Mouse (Mus musculus) MN1 (cell line): ENCODE data around the gene Mosmo.

Source experiments
- DNase-seq: peaks from one replicate; pipeline ENCODE4 v3.0.0-alpha.2; 2016; ENCODE audit warnings: low spot score

The Mosmo gene

DNA sequence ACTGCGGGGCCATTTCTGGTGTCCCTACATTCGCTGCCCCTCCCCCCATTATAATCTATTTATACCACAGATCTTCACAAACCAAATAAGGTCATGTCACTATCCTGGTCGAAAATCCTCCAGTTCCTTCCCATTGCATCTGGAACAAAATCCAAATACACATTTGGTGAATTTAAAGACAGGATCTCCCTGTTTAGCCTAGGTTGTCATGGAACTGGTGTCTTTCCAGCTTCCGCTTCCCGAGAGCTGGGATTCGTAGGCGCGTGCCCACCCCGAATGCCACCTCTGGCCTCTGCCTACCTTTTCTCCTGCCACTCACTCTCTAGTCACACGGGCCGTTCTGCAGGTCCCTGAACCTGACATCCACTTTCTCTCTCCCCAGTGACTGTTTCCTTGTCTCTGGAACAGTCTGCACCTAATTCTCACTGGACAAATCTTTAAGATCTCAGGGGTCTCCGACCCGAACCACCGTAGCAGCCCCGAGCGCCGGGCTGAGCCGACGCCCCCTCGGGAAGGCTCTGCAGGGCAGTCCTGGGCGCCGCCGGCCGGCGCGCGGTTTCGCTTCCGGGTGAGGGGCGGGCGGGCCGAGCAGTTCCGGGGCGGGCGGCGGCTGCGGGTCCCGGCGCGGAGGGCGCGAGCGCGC, at the start of gene Mosmo:
Gene Mosmo (plus strand): TSS at position 618 of the 643 bp plus-strand sequence.
- DNase-seq, result peak; percentile 76

- DNase-seq, result peak; percentile 63
These were observed 44.9 kb upstream of the Mosmo start for GRCm38 (mm10) chr7:120632518-120632917.

- DNase-seq, result no peak
These were observed 43.1 kb upstream of the Mosmo start for GRCm38 (mm10) chr7:120634301-120634700.

DNA sequence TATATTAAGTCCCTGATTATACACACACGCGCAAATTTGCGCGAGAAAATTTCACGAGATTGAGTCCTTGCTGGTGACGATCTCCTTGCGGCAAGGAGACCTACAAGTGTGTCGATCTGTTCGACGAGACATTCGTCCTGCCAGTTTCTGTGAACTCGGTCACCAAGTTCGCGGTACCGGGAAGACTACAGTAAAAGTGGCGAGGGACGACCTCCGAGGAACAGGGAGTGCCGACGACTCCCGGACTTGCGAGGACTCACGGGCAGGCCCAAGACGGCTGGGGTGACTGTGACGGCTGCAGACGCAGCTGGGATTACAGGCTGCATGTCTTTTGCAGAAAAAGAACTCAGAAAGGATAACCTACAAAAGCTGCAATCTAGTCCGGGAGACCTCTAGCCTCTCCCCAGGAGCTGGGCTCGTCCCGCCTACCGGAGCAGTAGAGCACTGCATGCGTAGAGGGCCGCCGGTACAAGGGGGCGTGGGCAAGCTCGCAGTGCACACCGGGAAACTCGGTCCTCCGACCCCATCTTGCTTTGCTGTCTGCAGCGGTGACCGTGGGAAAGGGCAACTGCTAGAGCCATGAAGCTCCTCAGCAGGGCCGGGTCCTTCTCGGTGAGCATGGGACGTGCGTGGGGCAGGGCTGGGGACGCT, 42.6 kb upstream of the Mosmo start, which contains the start of gene Uqcrc2:
Gene Uqcrc2 (plus strand): TSS at position 466 of the 651 bp plus-strand sequence.
- DNase-seq, result peak; percentile 93

DNA sequence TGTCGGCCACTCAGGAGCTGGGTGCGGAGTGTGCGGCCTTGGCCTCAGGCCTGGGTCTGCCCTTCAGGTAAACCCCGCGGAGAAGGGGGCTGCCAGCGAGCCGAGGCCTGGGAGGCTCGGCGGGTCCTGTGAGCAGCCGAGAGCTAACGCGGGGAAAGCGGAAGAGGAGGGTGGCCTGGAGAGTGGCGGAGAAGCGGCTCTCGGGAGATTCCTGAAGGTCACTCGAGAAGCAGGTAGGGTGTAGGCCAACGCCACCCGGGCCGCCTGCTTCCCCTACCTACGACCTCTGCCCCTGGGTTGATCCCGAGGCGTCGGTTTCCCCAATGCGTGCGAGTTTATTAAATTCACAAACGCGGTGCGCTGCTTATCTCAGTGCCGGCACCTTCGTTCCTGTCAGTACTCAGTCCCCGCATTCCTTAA, 42.0 kb upstream of the Mosmo start:
- DNase-seq, result no peak

- DNase-seq, result peak; percentile 31
These were observed 41.6 kb upstream of the Mosmo start for GRCm38 (mm10) chr7:120635821-120636220.

GRCm38 (mm10) chr7:120643217-120643616, 34.2 kb upstream of the Mosmo start:
- no peak for DNase-seq

DNA sequence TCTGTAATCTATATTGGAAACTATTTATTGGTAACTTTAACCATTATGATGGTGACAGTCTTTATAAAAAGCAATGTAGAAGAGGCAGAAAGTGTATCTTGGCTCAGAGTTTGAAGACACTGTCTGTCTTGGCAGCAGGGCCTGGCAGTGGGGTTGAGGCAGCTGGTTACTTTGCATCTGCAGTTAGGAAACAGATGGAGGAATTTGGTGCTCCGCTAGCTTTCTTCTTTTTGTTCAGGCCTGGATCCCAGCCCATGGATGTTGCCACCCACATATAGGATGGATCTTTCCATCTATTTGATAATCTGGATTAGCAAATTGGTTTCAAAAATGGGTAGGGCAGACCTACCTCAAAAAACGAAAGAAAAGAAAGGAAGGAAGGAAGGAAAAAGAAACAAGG, 29.6 kb upstream of the Mosmo start:
- no peak for DNase-seq

GRCm38 (mm10) chr7:120662079-120662478, 15.3 kb upstream of the Mosmo start:
- no peak for DNase-seq

GRCm38 (mm10) chr7:120670153-120670875, 7.1 kb upstream of the Mosmo start, which contains the start of gene Pdzd9:
TSS of gene Pdzd9 (minus strand) at chr7:120670343.
- peak; percentile 71 for DNase-seq

GRCm38 (mm10) chr7:120671271-120671670, 6.1 kb upstream of the Mosmo start:
- no peak for DNase-seq

GRCm38 (mm10) chr7:120677764-120678531, 530 bp downstream of the Mosmo start:
- peak; percentile 38 for DNase-seq

DNA sequence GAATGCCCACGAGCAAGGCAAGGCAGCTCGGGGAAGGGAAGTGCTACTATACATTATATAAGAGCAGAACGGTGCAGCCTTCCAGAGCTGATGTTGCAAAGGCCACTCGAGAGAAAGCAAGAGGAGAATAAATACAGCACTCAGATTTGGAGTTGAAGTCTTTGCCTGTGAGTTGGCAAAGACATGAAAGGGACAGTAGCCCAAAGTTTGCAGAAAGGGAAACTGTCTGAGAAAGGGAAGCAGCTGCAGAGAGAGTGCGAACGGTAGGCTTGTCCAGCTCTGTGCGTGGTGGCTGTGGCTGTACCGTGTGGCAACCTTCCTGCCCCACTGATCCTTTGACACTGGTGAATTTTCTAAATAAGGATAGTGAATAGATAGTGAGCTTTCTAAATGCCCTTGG, 1.6 kb downstream of the Mosmo start:
- no peak for DNase-seq

DNA sequence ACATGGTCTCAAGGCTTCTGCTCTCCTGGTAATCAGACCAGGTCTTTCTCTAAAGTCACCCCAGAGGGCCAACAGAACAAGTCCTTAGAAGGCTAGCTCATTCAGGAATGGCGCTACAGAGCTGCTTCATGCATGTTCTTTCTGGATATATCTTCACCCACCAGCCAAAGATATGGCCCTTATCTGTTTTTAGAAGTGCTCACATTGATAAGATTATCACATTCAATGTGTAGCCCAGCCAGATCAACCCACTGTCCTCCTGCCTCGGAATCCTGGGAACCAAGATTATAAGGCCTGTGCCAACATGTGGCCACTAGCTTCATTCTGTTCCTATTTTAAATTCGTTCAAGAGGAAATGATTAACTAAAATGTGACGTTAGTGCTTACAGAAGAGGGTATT, 4.6 kb downstream of the Mosmo start:
- DNase-seq, result no peak

DNA sequence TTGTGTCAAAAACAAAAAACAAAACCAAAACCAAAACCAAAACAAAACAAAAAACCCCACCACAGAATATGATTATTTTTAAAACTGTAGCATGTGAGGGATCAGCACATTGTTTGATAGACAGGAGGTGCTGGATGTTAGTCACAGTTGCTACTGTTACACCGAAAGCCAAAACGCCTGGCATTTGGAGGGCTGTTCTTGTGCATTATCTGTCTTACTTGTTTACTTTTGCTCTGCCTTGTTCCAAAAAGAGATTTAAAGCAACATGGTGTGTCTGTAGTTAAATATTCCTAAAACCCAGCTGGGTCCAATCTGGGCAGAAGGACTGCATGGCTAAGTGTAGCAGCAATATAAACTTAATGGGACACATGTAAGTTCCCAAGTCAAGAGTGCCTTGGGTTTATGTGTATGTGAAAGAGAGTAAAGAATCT, 7.3 kb downstream of the Mosmo start:
- no peak for DNase-seq

- no peak for DNase-seq
These were observed 7.8 kb downstream of the Mosmo start for GRCm38 (mm10) chr7:120685227-120685626.

- no peak for DNase-seq
These were observed 13.2 kb downstream of the Mosmo start for GRCm38 (mm10) chr7:120690634-120691033.

DNA sequence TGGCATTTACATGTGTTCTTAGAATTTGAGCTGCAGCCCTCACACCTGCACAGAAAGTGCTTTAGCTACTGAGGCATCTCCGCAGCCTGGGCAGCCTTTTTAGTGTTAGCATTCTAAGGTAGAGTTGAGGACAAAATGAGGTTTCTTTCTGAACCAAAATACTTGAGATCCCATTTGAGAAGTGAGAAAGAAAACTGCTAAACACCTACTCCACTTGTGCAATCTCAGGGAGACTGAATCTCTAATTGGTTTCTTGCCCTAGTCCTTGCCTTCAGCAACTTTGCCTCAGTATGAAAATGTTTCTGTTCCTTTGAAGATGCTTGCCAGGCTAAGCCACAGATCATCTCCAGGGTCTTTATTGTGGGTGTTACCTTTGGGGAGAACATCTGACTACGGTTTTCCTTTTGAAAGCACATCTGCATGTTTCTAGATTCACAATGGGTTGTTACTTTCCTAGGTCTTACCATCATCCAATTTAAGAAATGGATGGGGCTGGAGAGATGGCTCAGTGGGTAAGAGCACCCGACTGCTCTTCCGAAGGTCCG, 16.5 kb downstream of the Mosmo start:
- no peak for DNase-seq

DNA sequence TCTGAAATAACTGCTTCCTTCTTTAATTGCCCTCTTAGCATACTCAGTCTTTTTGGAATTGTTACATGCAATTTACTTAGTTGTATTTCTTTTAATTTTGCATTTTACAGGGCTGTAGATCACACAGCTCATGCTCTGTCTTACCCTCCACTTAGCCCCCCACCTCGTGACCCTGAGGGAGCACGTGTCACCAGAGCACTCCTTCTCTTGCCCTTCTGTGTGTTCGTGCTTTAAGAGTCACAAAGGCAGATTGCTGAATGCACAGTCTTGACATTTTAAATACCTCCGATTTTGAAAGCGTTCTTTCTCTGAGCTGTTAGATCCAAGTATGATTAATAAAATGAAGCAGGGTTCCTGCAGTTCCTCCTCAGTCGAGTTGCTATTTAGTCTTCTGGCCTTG, 17.8 kb downstream of the Mosmo start:
- no peak for DNase-seq

GRCm38 (mm10) chr7:120695641-120696040, 18.2 kb downstream of the Mosmo start:
- DNase-seq, result no peak

DNA sequence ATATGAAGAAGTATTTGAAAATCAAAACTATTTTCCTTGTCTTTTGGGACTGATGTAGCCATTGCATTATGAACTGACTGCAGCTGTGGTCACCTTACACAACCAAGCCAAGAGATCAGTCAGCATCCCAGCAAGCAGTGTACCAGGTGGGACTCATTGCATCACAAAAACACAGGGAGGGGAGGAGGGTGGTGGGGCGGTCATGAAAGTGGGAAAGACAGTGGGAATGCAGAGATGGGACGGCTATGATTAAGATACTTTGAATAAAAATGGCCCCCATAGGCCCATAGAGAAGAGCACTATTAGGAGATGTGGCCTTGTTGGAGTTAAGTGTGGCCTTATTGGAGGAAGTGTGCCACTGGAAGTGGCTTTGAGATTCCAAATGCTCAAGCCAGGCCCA, 18.9 kb downstream of the Mosmo start:
- DNase-seq, result no peak

GRCm38 (mm10) chr7:120699586-120699985, 22.2 kb downstream of the Mosmo start:
- DNase-seq, result no peak
